Mouse (Mus musculus): ENCODE measurements around the gene Tacc3. TPM values are rescaled to one million over a fixed set of nuclear protein-coding genes. Genes with fewer than 3 reads are reported as not detected.

The Tacc3 gene
- total RNA-seq (2021), result 10 to 100 TPM; 14.9 to 15.3 TPM

GRCm38 (mm10) chr5:33657787-33658663, at the start of gene Tacc3, which contains the start of gene Tmem129:
Tacc3 (plus strand) TSS chr5:33658128.
Tmem129 (minus strand) TSS chr5:33658416.
- DNase-seq, result peak; percentile 99
- intact Hi-C loops (cut with DNase I), result no loop called here

- no peak for DNase-seq
- intact Hi-C loops (cut with DNase I), result no loop called here
Measured at GRCm38 (mm10) chr5:33609226-33609625, 48.7 kb upstream of the Tacc3 start.

- intact Hi-C loops (cut with DNase I), result no loop called here
Measured at GRCm38 (mm10) chr5:33611795-33612194, 46.1 kb upstream of the Tacc3 start.

GRCm38 (mm10) chr5:33614391-33614790, 43.5 kb upstream of the Tacc3 start:
- intact Hi-C loops (cut with DNase I), result no loop called here
- DNase-seq, result no peak

More at GRCm38 (mm10) chr5:33611795-33612194, 46.1 kb upstream of the Tacc3 start:
- DNase-seq, result no peak

GRCm38 (mm10) chr5:33622671-33623070, 35.3 kb upstream of the Tacc3 start:
- intact Hi-C loops (cut with DNase I), result no loop called here
- DNase-seq, result no peak

GRCm38 (mm10) chr5:33623766-33624165, 34.2 kb upstream of the Tacc3 start:
- intact Hi-C loops (cut with DNase I), result no loop called here
- no peak for DNase-seq

- intact Hi-C loops (cut with DNase I), result no loop called here
- DNase-seq, result no peak
Measured at GRCm38 (mm10) chr5:33627968-33628367, 30.0 kb upstream of the Tacc3 start.

- DNase-seq, result peak; percentile 36
- intact Hi-C loops (cut with DNase I), result no loop called here
Measured at GRCm38 (mm10) chr5:33628820-33629300, 29.1 kb upstream of the Tacc3 start.

GRCm38 (mm10) chr5:33629301-33629987, 28.5 kb upstream of the Tacc3 start, which contains the start of the genes Fam53a and Gm9903:
Fam53a (minus strand) TSS chr5:33629635.
Gm9903 (plus strand) TSS chr5:33629925.
- peak; percentile 100 for DNase-seq
- intact Hi-C loops (cut with DNase I), result no loop called here

- DNase-seq, result peak; percentile 13
- intact Hi-C loops (cut with DNase I), result no loop called here
Measured at GRCm38 (mm10) chr5:33630061-33630460, 27.9 kb upstream of the Tacc3 start.

GRCm38 (mm10) chr5:33630615-33631014, 27.3 kb upstream of the Tacc3 start:
- DNase-seq, result no peak
- intact Hi-C loops (cut with DNase I), result no loop called here

GRCm38 (mm10) chr5:33632526-33632925, 25.4 kb upstream of the Tacc3 start:
- no peak for DNase-seq
- intact Hi-C loops (cut with DNase I), result no loop called here

- DNase-seq, result no peak
- intact Hi-C loops (cut with DNase I), result no loop called here
Measured at GRCm38 (mm10) chr5:33635361-33635760, 22.6 kb upstream of the Tacc3 start.

- intact Hi-C loops (cut with DNase I), result no loop called here
- no peak for DNase-seq
Measured at GRCm38 (mm10) chr5:33637606-33638350, 20.1 kb upstream of the Tacc3 start.

GRCm38 (mm10) chr5:33638826-33639225, 19.1 kb upstream of the Tacc3 start:
- intact Hi-C loops (cut with DNase I), result no loop called here
- DNase-seq, result no peak

- peak; percentile 26 for DNase-seq
- intact Hi-C loops (cut with DNase I), result no loop called here
Measured at GRCm38 (mm10) chr5:33640652-33641051, 17.3 kb upstream of the Tacc3 start.

GRCm38 (mm10) chr5:33651017-33651416, 6.9 kb upstream of the Tacc3 start:
- no peak for DNase-seq
- intact Hi-C loops (cut with DNase I), result no loop called here

- DNase-seq, result no peak
- intact Hi-C loops (cut with DNase I), result no loop called here
Measured at GRCm38 (mm10) chr5:33651541-33651920, 6.4 kb upstream of the Tacc3 start.

GRCm38 (mm10) chr5:33651921-33652782, 5.8 kb upstream of the Tacc3 start, which contains the start of gene Slbp:
Slbp (minus strand) TSS chr5:33652574.
- DNase-seq, result peak; percentile 98
- intact Hi-C loops (cut with DNase I), result no loop called here

GRCm38 (mm10) chr5:33652783-33653173, 5.2 kb upstream of the Tacc3 start:
- intact Hi-C loops (cut with DNase I), result no loop called here
- DNase-seq, result no peak
